Mouse (Mus musculus) myocyte (in vitro differentiated cells): ENCODE results near the gene Susd1. TPM values are rescaled to one million over a fixed set of nuclear protein-coding genes. Genes with fewer than 3 reads are reported as not detected.

Source experiments
- H3K27me3 ChIP-seq: one replicate; pipeline ENCODE4 v1.6.1; 2011; ENCODE audit not compliant: control insufficient read depth, insufficient read depth, insufficient read length
- H3K36me3 ChIP-seq: one replicate; pipeline ENCODE4 v1.6.1; 2011; ENCODE audit not compliant: control insufficient read depth, insufficient read depth
- H3K4me2 ChIP-seq: one replicate; pipeline ENCODE4 v1.6.1; 2011; ENCODE audit warnings: low read depth, control low read depth
- H3K4me3 ChIP-seq: one replicate; pipeline ENCODE4 v1.5.1; 2011; ENCODE audit warnings: mild to moderate bottlenecking, control low read depth, moderate library complexity
- H3K79me2 ChIP-seq: one replicate; pipeline ENCODE4 v1.6.1; 2011; ENCODE audit not compliant: control insufficient read depth, insufficient read depth
- H3ac ChIP-seq: one replicate; pipeline ENCODE4 v1.6.1; 2011; ENCODE audit not compliant: control insufficient read depth, insufficient read length
- CEBPB ChIP-seq: IDR thresholded peaks from 2 replicates; pipeline ENCODE4 v1.6.1; 2011; ENCODE audit warnings: mild to moderate bottlenecking, moderate library complexity; ENCODE audit not compliant: poor library complexity, insufficient read depth, severe bottlenecking
- E2F4 ChIP-seq: IDR thresholded peaks from one replicate; pipeline ENCODE4 v1.6.1; 2011; ENCODE audit warnings: mild to moderate bottlenecking, control low read depth, moderate library complexity; ENCODE audit not compliant: insufficient read depth
- MAX ChIP-seq: IDR thresholded peaks from one replicate; pipeline ENCODE4 v1.6.1; 2011; ENCODE audit warnings: low read depth, mild to moderate bottlenecking, control low read depth
- MYOD1 ChIP-seq, 3 experiments: IDR thresholded peaks; one replicate each; pipeline ENCODE4 v1.6.1; 2011; ENCODE audit warnings: control low read depth in 2 of 3, low read depth in 2 of 3, mild to moderate bottlenecking in 2 of 3, moderate library complexity in 1 of 3; ENCODE audit not compliant: insufficient read length in 2 of 3, control insufficient read depth in 1 of 3
- MYOG ChIP-seq, 3 experiments: IDR thresholded peaks; one replicate each; pipeline ENCODE4 v1.6.1; 2011; ENCODE audit warnings: control low read depth in 2 of 3, low read depth in 2 of 3, mild to moderate bottlenecking in 2 of 3; ENCODE audit not compliant: insufficient read length in 2 of 3, control insufficient read depth in 1 of 3, insufficient read depth in 1 of 3
- POLR2A ChIP-seq: IDR thresholded peaks from one replicate; pipeline ENCODE4 v1.6.1; 2011; ENCODE audit warnings: low read depth, mild to moderate bottlenecking, control low read depth, moderate library complexity; ENCODE audit not compliant: insufficient read length
- POLR2AphosphoS2 ChIP-seq: IDR thresholded peaks from one replicate; pipeline ENCODE4 v1.6.1; 2011; ENCODE audit warnings: low read depth, control low read depth; ENCODE audit not compliant: insufficient read length
- REST ChIP-seq: IDR thresholded peaks from one replicate; pipeline ENCODE4 v1.6.1; 2011; ENCODE audit warnings: mild to moderate bottlenecking, control low read depth, moderate library complexity; ENCODE audit not compliant: insufficient read depth, insufficient read length
- SRF ChIP-seq: IDR thresholded peaks from one replicate; pipeline ENCODE4 v1.6.1; 2011; ENCODE audit warnings: low read depth; ENCODE audit not compliant: control insufficient read depth, insufficient read length
- TCF12 ChIP-seq: IDR thresholded peaks from one replicate; pipeline ENCODE4 v1.6.1; 2011; ENCODE audit warnings: mild to moderate bottlenecking, control low read depth; ENCODE audit not compliant: poor library complexity, insufficient read depth, severe bottlenecking
- TCF3 ChIP-seq: IDR thresholded peaks from one replicate; pipeline ENCODE4 v1.6.1; 2011; ENCODE audit warnings: low read depth, control low read depth; ENCODE audit not compliant: insufficient read length
- USF1 ChIP-seq: IDR thresholded peaks from one replicate; pipeline ENCODE4 v1.6.1; 2011; ENCODE audit warnings: low read depth, mild to moderate bottlenecking, control low read depth, moderate library complexity
- polyA plus RNA-seq: library from polyadenylated mRNA; unstranded; fragments of >200 nt; fragmentation: generic; extraction: Trizol; gene quantifications from one replicate; pipeline ENCODE4 v1.2.1, GENCODE M21; 2012; ENCODE audit warnings: missing spikeins

Gene Susd1
- polyA plus RNA-seq, 1 experiment, result 0.55 TPM

DNA sequence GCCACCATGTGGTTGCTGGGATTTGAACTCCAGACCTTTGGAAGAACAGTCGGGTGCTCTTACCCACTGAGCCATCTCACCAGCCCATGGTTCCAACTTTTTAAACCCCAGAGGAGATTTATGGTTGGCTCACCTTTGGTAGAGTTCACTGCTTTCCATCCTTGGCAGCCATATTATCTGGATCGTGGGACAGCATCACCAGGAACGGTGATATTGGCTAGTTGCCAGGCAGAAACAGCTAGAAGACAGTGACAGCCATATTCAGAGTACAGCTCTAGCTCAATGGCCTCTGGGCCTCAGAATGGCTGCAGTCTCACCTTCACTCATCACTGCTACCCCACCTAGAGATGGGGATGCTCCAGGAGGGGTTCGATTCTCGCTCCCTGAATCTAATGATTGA, 159.3 kb downstream of the Susd1 start:
- no peaks in the 10 kb centered on the region for H3K27me3 ChIP-seq
- no peaks in the 10 kb centered on the region for H3K36me3 ChIP-seq
- no peaks in the 10 kb centered on the region for H3K79me2 ChIP-seq
- TF ChIP-seq MYOD1 (IDR thresholded peaks at IDR 0.05; ENCODE audit: control insufficient read depth in 1 of 3, insufficient read length in 2 of 3, low read depth in 2 of 3), result no peak
- no peak for TF ChIP-seq CEBPB
- H3ac ChIP-seq, result no peak overlapping the region
- H3K4me3 ChIP-seq, result no peak overlapping the region
- H3K4me2 ChIP-seq, result no peak overlapping the region

DNA sequence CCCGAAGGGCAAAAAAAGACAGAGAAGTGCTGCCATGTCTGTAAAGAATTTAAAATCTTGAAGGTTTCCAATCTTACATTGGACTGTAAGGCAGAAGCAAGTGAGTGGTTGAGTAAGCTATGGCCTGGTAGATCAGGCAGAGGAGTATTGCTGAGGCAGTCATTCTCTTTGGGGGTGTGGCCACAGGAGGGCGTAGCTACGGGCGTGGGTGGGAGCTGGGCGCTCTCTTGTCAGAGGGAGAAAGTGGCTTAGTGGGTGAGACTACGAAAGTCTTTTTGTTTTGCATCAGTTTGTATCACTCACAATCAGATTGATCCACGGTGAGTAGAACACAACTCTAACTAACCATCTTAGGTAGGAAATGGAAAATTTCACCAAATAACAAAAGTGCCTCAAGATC, 160.0 kb downstream of the Susd1 start:
- TF ChIP-seq POLR2A (no peak), POLR2AphosphoS2 (no peak), MYOD1 (IDR thresholded peaks at IDR 0.05; ENCODE audit: control insufficient read depth in 1 of 3, insufficient read length in 2 of 3, low read depth in 2 of 3) (no peak), CEBPB (no peak)
- Histone ChIP-seq H3K36me3 (no peaks in the 10 kb centered on the region), H3K4me2 (no peak overlapping the region), H3K79me2 (no peaks in the 10 kb centered on the region), H3ac (no peak overlapping the region), H3K27me3 (no peaks in the 10 kb centered on the region), H3K4me3 (no peak overlapping the region)

DNA sequence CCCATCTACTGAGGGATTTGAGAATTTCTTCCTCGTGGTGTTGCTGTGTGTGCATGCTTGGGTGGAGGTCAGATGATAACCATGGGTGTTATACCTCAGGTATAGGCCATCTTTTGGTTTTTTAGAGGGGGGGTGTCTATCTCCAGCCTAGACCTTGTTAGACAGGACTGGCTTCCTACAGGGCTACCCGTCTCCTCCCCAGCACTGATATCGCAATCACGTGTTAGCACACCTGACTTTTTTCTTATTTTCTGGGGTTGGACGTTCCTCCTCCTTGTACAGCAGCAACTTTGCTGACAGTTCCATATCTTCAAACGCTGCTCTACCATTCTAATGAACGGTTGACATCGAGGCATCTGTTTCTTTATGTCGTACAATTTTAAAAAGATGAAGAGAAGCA, 160.5 kb downstream of the Susd1 start:
- Histone ChIP-seq H3K4me3 (no peak overlapping the region), H3ac (no peak overlapping the region), H3K36me3 (no peaks in the 10 kb centered on the region), H3K27me3 (no peaks in the 10 kb centered on the region), H3K4me2 (no peak overlapping the region), H3K79me2 (no peaks in the 10 kb centered on the region)
- TF ChIP-seq REST, result no peak
- no peak for TF ChIP-seq E2F4
- no peak for TF ChIP-seq MYOG (IDR thresholded peaks at IDR 0.05; ENCODE audit: control insufficient read depth in 1 of 3, insufficient read depth in 1 of 3, insufficient read length in 2 of 3, low read depth in 2 of 3)
- no peak for TF ChIP-seq MYOD1 (IDR thresholded peaks at IDR 0.05; ENCODE audit: control insufficient read depth in 1 of 3, insufficient read length in 2 of 3, low read depth in 2 of 3)
- no peak for TF ChIP-seq TCF3
- TF ChIP-seq TCF12, result no peak
- no peak for TF ChIP-seq MAX
- no peak for TF ChIP-seq CEBPB
- TF ChIP-seq POLR2A, result no peak
- no peak for TF ChIP-seq USF1
- no peak for TF ChIP-seq POLR2AphosphoS2
- no peak for TF ChIP-seq SRF

DNA sequence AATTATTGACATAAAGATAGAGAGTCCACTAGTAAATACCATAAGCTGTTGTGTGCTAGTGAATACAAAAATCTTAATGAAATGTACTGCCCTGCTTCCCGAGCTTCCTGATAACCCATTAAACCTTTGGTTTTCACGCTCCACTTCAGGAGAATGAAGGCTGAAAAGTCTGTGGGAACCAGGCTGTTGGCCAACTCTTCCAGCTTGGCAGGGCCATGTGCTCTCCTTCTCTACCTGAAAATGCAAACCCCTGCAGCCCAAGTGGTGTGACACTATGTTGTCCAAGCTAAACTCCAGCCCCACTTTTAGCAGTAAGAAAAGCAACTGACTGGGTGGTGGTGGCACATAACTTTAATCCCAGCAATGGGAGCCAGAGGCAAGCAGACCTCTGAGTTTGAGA, 162.5 kb downstream of the Susd1 start:
- Histone ChIP-seq H3K4me2 (no peak overlapping the region), H3K36me3 (no peaks in the 10 kb centered on the region), H3ac (no peak overlapping the region), H3K79me2 (no peaks in the 10 kb centered on the region), H3K4me3 (no peak overlapping the region), H3K27me3 (no peaks in the 10 kb centered on the region)
- TF ChIP-seq POLR2A, result no peak
- TF ChIP-seq SRF, result no peak
- no peak for TF ChIP-seq MYOD1 (IDR thresholded peaks at IDR 0.05; ENCODE audit: control insufficient read depth in 1 of 3, insufficient read length in 2 of 3, low read depth in 2 of 3)
- no peak for TF ChIP-seq MAX
- TF ChIP-seq REST, result no peak
- TF ChIP-seq POLR2AphosphoS2, result no peak
- TF ChIP-seq E2F4, result no peak
- TF ChIP-seq MYOG (IDR thresholded peaks at IDR 0.05; ENCODE audit: control insufficient read depth in 1 of 3, insufficient read depth in 1 of 3, insufficient read length in 2 of 3, low read depth in 2 of 3), result no peak

DNA sequence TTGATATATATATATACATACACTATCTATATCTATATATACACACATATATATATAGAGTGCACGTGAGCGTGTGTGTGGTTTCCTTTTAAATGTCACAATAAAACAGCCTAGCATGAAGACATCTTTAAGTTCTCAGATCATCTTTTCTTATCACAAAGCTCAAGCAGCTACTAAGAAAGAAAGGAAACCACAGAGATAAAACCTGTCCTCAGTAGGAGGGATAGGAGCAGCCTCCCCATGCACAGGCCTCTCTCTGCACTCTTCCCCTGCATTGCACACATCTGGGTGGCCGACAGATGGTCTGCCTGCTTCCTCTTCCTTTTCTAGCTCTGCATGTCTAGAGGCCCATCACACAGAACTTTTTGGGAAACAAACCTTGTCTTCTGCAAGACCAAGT, 162.9 kb downstream of the Susd1 start:
- no peaks in the 10 kb centered on the region for H3K79me2 ChIP-seq
- no peak overlapping the region for H3K4me2 ChIP-seq
- H3K36me3 ChIP-seq, result no peaks in the 10 kb centered on the region
- H3ac ChIP-seq, result no peak overlapping the region
- H3K27me3 ChIP-seq, result no peaks in the 10 kb centered on the region
- TF ChIP-seq CEBPB (no peak), E2F4 (no peak), USF1 (no peak), SRF (no peak), MAX (no peak), TCF3 (no peak)
- no peak overlapping the region for H3K4me3 ChIP-seq

DNA sequence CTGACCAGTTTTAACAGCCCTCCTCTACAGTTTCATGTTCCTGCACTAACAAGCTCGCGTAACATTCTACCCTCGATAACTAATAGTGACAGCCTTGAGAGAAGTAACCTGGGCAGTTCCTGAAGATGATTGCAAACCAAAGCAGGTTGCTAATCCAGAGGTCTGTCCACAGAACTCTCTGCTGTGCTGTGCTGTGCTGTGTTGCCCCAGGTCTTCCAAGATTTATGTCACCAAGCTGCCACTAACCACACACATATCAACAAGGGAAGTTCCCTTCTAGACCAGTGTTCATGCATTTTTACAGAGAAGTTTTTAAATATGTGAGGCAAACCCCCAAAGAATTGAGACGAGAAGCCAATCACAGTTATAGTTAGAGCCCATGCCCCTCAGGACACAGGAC, 164.3 kb downstream of the Susd1 start:
- no peak overlapping the region for H3K4me2 ChIP-seq
- TF ChIP-seq MAX (no peak), E2F4 (no peak), MYOG (IDR thresholded peaks at IDR 0.05; ENCODE audit: control insufficient read depth in 1 of 3, insufficient read depth in 1 of 3, insufficient read length in 2 of 3, low read depth in 2 of 3) (no peak), POLR2A (no peak), MYOD1 (IDR thresholded peaks at IDR 0.05; ENCODE audit: control insufficient read depth in 1 of 3, insufficient read length in 2 of 3, low read depth in 2 of 3) (no peak), POLR2AphosphoS2 (no peak), USF1 (no peak), SRF (no peak)
- no peaks in the 10 kb centered on the region for H3K79me2 ChIP-seq
- no peak overlapping the region for H3ac ChIP-seq
- no peaks in the 10 kb centered on the region for H3K36me3 ChIP-seq
- H3K27me3 ChIP-seq, result no peaks in the 10 kb centered on the region
- H3K4me3 ChIP-seq, result no peak overlapping the region
